Mouse (Mus musculus): ENCODE results near the gene Gxylt2. TPM values are rescaled to one million over a fixed set of nuclear protein-coding genes. Genes with fewer than 3 reads are reported as not detected.

Gene Gxylt2
- total RNA-seq, 2 experiments from 2014 or later = 0.66 to 0.67 TPM

DNA sequence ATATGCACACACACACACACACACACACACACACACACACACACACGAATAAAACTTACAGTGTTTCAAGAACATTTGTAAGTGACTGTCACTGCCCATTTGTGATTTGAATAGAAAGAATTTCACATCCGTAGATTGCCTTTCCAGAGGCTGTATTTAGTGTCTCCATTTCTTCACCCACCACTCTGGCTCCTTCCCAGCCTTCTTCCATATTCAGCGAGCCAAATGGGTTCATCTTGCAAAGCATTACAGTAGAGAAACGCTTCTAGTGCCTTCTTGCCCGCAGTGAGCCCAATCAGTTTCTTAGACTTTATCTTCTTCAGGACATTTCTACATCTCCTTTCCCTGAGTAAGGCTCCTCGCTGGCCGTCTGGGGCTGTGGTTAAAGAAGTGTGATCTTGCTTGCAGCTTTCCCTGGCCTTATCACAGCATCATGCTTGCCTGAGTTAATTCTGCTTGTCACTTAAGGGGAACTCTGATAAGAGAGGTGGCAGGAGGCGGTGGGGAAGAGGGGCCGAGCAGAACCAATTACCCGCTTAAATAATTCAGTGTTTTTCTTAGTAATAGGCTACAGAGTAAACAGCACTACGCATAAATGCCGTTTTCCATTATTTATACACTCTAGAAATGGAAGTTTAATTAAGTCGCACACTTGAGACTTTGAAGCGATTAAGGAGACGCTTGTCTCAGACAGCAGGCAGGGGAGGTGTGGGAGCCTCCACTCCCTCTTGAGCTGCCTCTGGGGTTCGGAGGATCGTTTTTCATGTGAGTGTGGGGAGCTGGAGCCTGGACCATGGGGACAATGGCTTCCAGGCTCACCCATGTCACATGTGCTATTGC is 16.6 kb downstream of the Gxylt2 start:
- H3K4me3 ChIP-seq = no peak overlapping the region
- intact Hi-C loops (cut with DNase I) = no loop called here
- no peak for TF ChIP-seq CTCF (IDR thresholded peaks at IDR 0.05)
- H3K27ac ChIP-seq = no peak overlapping the region
- DNase-seq = no peak

DNA sequence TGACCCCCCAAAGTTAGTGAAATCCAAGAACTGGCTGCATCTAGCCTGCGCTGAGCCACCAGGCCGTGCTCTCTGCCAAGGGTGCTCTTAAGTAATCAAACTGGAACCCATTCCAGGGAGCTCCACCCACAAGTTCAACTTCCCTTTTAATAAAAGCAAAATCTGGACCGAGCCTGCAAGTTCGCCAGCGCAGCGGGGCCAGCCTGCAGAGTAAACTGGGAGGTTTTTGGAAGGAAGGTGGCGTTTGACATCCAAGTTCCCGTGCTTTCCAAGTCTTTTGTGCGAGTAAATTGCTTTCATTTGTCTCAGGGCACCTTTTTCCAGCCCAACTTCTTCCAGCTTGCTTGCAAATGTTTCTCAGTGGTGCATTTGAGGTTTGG is 27.5 kb downstream of the Gxylt2 start:
- intact Hi-C loops (cut with DNase I) = no loop called here
- Histone ChIP-seq H3K4me3 (peak overlapping the region; percentile 63), H3K27ac (peak overlapping the region; percentile 72; the same call in 1 of the 2 replicates)

DNA sequence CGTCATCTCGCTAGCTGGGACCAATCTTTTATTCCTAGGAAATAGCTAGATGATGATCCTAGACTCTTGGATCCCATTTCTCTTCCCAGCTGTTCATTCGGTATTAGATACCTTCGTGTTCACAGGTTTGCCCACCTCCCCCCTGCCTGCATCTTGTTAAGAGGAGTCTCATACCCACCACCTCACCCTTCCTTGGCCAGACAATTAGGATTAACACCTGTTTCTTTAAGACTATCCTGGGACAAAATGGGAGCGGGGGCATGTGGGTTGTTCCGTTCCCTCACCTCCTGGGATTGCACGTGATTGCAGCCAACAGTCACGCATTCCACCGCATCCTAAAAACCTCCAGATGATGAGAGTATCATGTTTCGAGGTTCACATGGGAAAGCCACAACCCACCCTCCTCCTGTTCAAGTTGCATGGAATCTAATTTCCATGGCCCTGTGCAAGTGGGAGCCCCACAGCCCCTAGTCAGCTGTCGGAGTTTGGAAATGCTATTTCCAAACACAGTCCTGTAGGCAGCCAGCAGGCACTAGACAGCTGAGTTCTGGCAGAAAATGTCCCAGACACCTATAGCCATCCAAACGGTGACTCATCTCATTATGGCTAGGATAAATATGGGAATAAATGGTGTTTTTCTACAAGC is 28.0 kb downstream of the Gxylt2 start:
- H3K27ac ChIP-seq = peak overlapping the region; percentile 72
- no peak for TF ChIP-seq CTCF (IDR thresholded peaks at IDR 0.05)
- peak; percentile 50 for DNase-seq
- H3K4me3 ChIP-seq = peak overlapping the region; percentile 63
- intact Hi-C loops (cut with DNase I) = no loop called here

More for the DNA sequence above, 27.5 kb downstream of the Gxylt2 start:
- DNase-seq = peak; percentile 86
- TF ChIP-seq CTCF (IDR thresholded peaks at IDR 0.05) = no peak

DNA sequence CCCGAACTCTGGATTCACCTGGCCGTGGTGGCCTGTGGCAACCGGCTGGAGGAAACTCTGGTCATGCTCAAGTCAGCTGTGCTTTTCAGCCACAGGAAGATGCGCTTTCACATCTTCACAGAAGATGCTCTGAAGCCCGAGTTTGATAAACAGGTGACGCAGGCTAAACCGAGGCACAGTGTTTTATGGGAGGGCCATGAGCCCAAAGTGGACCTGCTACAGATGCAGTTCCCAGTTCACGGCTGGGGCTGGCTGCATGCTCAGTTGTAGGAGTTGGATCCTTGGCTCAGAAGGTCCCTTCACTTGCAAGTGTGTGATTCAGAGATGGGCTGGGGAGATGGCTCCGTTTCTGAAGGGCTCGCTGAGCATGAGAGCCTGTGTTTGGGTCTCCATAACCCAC is 28.7 kb downstream of the Gxylt2 start:
- Histone ChIP-seq H3K27ac (peak overlapping the region; percentile 3; the same call in 1 of the 2 replicates), H3K4me3 (no peak overlapping the region)
- no peak for TF ChIP-seq CTCF (IDR thresholded peaks at IDR 0.05)
- no peak for DNase-seq
- intact Hi-C loops (cut with DNase I) = no loop called here

DNA sequence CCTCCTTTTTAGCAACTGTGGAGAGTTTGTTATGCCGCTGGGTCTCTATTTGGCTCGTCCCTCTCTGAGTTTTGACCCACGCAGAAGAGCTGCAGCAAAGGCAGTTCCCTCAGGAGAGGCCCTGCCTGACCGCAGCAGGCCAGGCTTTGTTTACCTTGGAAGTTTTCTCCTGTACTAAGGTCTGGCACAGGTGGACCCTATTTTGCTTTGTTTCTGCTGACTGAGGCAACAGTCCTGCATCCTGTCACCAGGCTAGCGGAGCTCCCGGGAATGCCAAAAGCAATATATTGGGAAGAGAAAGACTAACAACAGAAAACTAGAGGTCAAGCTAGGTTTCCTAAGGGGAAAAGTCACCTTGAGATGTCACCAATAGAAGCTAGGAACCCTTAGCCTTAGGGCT is 29.8 kb downstream of the Gxylt2 start:
- intact Hi-C loops (cut with DNase I) = no loop called here
- no peak overlapping the region for H3K27ac ChIP-seq
- TF ChIP-seq CTCF (IDR thresholded peaks at IDR 0.05) = no peak
- DNase-seq = no peak
- H3K4me3 ChIP-seq = no peak overlapping the region

DNA sequence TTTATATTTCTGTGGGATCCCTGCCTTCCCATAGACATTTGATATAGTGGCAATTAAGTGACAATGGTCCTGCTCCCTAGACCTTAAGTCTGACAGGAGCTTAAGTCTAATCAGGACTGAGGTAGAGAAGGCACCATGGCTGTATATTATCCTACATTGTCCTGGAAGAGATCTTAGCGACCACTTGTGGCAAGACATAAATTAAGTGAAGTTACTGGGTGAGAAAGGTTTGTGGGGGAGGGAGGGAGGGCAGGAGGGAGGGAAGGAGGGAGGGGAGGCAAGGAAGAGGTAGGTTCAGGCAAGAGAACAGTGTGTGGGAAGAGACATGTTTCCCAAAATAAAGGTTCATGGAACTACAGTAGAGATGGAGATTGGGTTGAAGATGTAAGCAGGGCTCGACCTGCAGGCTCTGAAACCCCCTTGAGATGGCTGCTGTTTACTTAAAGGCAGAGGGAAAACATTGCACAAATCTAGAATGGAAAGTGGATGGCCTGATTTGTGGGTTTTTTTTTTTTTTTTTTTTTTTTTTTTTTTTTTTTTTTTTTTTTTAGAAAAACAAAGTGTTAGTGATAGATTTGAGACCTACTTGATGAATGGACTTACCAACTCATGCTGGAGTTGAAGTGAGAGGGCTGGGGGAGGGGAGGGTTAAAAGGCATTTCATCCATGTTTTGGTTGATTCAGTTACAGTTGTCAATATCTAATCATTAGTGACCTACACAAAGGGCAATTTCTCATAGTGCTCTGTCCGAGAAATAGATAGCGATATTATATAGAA is 54.1 kb downstream of the Gxylt2 start:
- intact Hi-C loops (cut with DNase I) = no loop called here

DNA sequence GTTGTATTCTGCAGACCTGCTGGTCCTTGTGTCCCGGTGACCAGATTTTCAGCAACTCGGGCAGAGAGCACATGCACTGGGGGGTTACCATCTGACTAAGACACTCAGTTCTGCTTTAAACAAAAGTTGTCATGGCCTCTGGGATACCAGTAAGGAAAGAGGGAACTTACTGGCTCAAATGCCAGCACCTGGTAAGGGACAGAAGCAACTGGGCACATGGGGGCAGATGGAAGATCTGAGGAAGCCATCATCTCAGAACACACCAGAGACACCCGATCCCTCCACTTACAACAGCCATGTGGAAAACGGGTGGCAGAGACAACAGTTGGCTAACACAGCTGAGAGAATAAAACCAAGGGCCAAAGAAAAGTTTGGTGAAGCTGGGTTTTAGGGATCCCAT is 63.2 kb downstream of the Gxylt2 start:
- intact Hi-C loops (cut with DNase I) = loop anchor here (2.0 kb wide), 1 partner anchor 109 kb away; no protein-coding TSS in a partner anchor
- no peak for DNase-seq
- no peak overlapping the region for H3K27ac ChIP-seq
- H3K4me3 ChIP-seq = no peak overlapping the region
- TF ChIP-seq CTCF (IDR thresholded peaks at IDR 0.05) = no peak

More for the DNA sequence above, 54.1 kb downstream of the Gxylt2 start:
- TF ChIP-seq CTCF (IDR thresholded peaks at IDR 0.05) = no peak
- H3K27ac ChIP-seq = no peak overlapping the region
- no peak overlapping the region for H3K4me3 ChIP-seq
- DNase-seq = no peak

DNA sequence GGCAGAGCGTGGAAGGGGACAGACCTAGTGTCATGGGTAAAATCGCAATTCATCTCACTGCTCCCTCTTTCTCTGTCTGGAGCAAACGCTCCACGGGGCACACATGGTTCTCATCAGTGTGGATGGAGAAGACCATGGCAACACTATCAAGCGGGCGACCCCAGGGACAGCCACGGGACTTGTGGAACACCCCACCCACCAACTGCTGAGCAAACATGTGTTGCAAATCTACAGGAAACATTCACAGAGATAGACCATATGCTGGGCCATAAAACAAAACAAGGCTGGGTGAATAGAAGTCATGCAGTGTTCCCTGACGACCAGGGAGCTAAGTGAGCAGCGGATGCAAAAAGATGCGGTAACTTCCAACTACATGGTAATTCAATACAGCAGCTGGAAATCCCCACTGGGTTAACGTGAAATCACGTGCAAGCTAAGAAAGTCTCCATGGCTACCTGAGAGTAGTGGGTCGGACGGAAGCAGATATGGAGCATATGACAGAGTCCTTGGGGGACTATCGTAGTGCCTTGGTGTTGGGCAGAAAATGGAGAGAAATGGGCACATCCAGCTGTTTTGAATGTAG is 71.5 kb downstream of the Gxylt2 start:
- intact Hi-C loops (cut with DNase I) = no loop called here
- H3K4me3 ChIP-seq = no peak overlapping the region
- no peak overlapping the region for H3K27ac ChIP-seq
- no peak for TF ChIP-seq CTCF (IDR thresholded peaks at IDR 0.05)
- no peak for DNase-seq

DNA sequence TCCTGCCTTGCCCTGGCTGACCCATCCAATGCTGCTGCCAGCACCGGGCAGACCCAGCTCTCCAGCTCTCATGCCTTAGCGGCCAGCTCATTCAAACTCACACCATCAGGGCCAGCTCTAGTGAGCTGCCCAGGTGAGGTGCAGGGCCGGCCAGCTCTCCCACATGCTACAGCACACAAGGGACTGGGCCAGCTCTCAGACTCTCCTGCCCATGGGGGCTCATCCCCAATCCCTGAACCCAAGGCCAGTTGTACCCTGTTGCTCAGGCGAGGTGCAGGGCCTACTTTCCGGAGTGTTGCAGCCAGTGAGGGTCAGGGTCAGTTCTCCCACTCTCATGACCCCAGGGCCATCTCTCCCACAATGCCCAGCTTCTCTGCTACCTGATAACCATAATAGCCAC is 74.1 kb downstream of the Gxylt2 start:
- H3K4me3 ChIP-seq = no peak overlapping the region
- no peak overlapping the region for H3K27ac ChIP-seq
- no peak for DNase-seq
- intact Hi-C loops (cut with DNase I) = no loop called here
- no peak for TF ChIP-seq CTCF (IDR thresholded peaks at IDR 0.05)

DNA sequence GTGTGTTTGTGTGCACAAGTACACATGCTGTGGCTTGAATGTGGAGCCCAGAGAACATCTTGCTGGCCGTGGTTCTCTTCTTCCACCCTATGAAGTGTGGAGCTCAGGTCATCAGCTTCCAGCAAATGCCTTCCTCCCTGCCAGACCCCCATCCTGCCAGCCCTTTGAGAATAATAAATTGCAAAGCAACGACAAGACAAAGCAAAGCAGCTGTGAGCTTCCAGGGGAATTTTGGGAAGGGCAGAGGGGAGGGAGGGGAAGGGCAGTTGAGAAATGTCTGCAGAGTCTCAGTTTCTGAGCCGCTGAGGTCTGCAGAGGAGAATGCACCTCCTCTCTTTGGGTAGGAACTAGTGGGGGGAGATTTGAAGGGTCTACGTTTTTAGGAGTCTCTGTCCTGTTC is 75.9 kb downstream of the Gxylt2 start:
- Histone ChIP-seq H3K4me3 (no peak overlapping the region), H3K27ac (no peak overlapping the region)
- TF ChIP-seq CTCF (IDR thresholded peaks at IDR 0.05) = no peak
- intact Hi-C loops (cut with DNase I) = no loop called here
- DNase-seq = no peak

DNA sequence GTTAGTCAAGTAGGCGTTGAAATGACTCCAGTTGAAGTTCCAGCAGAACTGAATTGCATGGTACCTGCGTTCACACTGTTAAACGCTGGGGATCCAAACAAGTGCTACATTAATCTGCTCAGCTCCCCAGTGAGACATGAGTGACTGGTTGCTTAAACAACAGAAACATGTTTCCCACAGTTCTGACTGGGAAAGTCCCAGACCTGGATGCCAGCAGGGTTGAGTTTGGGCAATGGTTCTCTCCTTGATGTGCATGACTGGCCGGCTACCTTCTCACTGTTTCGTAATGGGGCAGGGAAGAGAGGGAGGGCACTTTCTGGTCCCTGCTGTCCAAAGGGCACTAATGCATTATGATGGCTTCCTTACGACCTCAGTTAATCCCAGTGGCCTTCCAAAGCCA is 77.1 kb downstream of the Gxylt2 start:
- Histone ChIP-seq H3K27ac (no peak overlapping the region), H3K4me3 (no peak overlapping the region)
- intact Hi-C loops (cut with DNase I) = no loop called here
- TF ChIP-seq CTCF (IDR thresholded peaks at IDR 0.05) = no peak
- no peak for DNase-seq

DNA sequence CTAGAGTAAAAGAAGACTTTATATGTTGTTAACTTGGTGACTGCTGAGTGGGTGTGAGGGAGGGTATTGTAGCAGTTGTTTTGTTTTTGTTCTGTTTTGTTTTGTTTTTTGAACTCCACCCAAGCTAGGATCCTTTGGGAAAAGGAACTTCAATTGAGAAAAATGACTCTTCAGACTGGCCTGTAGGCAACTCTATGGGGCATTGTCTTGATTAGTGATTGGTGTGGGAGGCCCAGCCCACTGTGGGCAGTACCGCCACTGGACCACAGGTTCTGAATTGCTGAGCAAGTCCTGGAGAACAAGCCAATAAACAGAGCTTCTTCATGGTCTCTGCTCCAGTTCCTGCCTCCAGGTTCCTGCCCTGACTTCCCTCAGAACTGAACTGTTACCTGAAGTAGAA is 83.2 kb downstream of the Gxylt2 start:
- DNase-seq = no peak
- no peak for TF ChIP-seq CTCF (IDR thresholded peaks at IDR 0.05)
- intact Hi-C loops (cut with DNase I) = no loop called here
- no peak overlapping the region for H3K27ac ChIP-seq
- H3K4me3 ChIP-seq = no peak overlapping the region

All from gastrocnemius, adult 2 months (tissue).